Mouse (Mus musculus): ENCODE data around the gene Fam19a5. TPM values are rescaled to one million over a fixed set of nuclear protein-coding genes. Genes with fewer than 3 reads are reported as not detected.

Gene Fam19a5
- polyA plus RNA-seq, 1 experiment from 2014 or later: 30.1 TPM

- no peaks in the 10 kb centered on the region for H3K27me3 ChIP-seq (replicated peaks)
- 95% methylated on average over 4 of the region's 4 CpGs for WGBS
- no peak for ATAC-seq (ENCODE audit: low FRiP score)
- H3K27ac ChIP-seq (replicated peaks): no peak overlapping the region
- peaks cover 7% of the 10 kb centered on the region; the same call in 1 of the 2 replicates for H3K4me1 ChIP-seq
- H3K4me2 ChIP-seq: no peak overlapping the region
- H3K4me3 ChIP-seq (replicated peaks): no peak overlapping the region
- H3K36me3 ChIP-seq: no peaks in the 10 kb centered on the region
- no peak overlapping the region for H3K9ac ChIP-seq (replicated peaks)
- no peaks in the 10 kb centered on the region for H3K9me3 ChIP-seq (replicated peaks)
Observed at GRCm38 (mm10) chr15:87597766-87598165, 53.7 kb downstream of the Fam19a5 start.

- Histone ChIP-seq H3K27ac (replicated peaks) (no peak overlapping the region), H3K36me3 (no peaks in the 10 kb centered on the region), H3K9me3 (replicated peaks) (no peaks in the 10 kb centered on the region), H3K4me2 (no peak overlapping the region), H3K27me3 (replicated peaks) (no peaks in the 10 kb centered on the region), H3K4me1 (peaks cover 8% of the 10 kb centered on the region; the same call in 1 of the 2 replicates), H3K4me3 (replicated peaks) (no peak overlapping the region), H3K9ac (replicated peaks) (no peak overlapping the region)
- WGBS: 97% methylated on average over 4 of the region's 4 CpGs
- no peak for ATAC-seq (ENCODE audit: low FRiP score)
Observed at GRCm38 (mm10) chr15:87598636-87599035, 54.5 kb downstream of the Fam19a5 start.

DNA sequence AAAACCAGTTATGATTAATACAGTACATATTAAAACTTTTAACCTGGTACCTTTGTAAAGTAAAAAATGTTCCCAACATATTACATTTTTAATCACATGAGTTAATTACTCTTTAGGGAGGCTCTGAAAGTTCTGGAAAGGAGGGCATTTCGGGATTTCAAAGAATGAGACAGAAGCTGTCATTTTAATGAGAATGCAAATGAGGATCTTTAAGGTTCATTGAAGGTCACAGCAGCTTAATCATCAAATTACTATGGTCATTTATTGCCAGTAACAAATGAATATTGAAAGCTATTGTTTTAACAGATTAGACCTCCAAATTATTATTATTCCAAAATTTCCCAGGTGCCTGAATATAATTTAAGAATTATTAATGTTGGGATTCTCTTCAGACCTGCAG is 59.2 kb downstream of the Fam19a5 start:
- WGBS: 28% methylated on average over 1 of the region's 1 CpGs

DNA sequence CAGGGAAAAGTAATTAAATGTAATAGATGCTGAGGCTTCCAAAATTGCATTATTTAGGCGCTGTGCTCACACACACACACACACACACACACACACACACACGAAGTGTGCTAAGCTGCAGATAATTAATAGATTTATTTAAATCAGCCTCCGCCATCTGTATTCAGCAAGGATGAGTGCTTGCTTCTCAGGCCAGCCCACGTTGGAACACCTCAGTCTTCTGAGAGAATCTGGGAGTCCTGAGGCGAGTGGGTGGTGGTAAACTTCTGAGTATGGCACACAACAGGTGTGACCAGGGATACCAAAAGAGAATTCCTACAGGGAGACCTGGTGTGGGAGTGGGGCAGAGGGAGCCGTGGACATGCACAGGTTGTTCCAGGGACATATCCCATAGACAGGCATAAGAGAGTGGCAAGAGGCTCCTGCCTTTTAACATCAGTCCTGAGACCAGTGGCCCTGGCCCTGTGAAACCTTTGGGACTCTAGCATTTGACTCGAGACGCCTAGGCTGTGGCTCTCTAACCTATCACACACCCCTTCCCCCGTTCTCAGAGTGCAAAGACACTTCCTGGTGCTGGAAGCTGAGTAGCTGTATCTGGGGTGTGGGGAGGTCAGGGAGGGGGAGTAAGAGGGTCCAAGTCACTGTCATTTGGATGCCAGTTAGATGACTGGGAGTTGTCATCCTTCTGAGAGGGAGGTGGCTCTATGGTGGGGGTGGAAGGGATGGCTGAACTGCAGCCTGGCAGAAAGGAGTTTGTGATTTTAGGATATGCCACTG is 61.6 kb downstream of the Fam19a5 start:
- Histone ChIP-seq H3K36me3 (no peaks in the 10 kb centered on the region), H3K27me3 (replicated peaks) (no peaks in the 10 kb centered on the region), H3K4me1 (peaks cover 42% of the 10 kb centered on the region), H3K4me3 (replicated peaks) (no peak overlapping the region), H3K9ac (replicated peaks) (no peak overlapping the region), H3K9me3 (replicated peaks) (no peaks in the 10 kb centered on the region), H3K4me2 (no peak overlapping the region), H3K27ac (replicated peaks) (no peak overlapping the region)
- WGBS: 54% methylated on average over 9 of the region's 9 CpGs
- peak; percentile 35; the same call in 1 of the 2 replicates for ATAC-seq (ENCODE audit: low FRiP score)

More for the DNA sequence above, 59.2 kb downstream of the Fam19a5 start:
- Histone ChIP-seq H3K27me3 (replicated peaks) (no peaks in the 10 kb centered on the region), H3K4me1 (peaks cover 35% of the 10 kb centered on the region), H3K9me3 (replicated peaks) (no peaks in the 10 kb centered on the region), H3K4me3 (replicated peaks) (no peak overlapping the region), H3K36me3 (no peaks in the 10 kb centered on the region), H3K4me2 (no peak overlapping the region), H3K27ac (replicated peaks) (no peak overlapping the region), H3K9ac (replicated peaks) (no peak overlapping the region)
- ATAC-seq (ENCODE audit: low FRiP score): no peak

DNA sequence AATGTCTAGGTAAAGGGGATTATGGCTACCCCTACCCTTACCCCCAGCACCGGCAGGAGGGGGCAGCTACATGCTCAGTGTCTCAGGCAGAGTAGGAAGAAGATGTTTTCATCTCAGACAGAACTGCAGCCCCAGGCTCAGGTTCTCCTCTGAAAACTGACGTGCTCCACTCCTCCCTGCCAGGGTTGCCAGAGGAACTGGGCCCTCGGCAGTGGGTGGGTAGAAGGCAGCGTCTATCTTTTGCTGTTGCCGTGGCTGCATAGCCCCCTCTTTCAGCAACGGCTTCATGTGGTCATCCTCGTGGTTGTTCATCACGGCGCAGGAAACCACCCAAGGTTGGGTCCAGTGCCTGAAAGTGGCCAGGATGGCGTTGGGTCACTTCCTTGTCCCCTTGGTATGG is 62.6 kb downstream of the Fam19a5 start:
- no peak overlapping the region for H3K27ac ChIP-seq (replicated peaks)
- H3K4me1 ChIP-seq: peaks cover 42% of the 10 kb centered on the region
- no peak for ATAC-seq (ENCODE audit: low FRiP score)
- no peak overlapping the region for H3K9ac ChIP-seq (replicated peaks)
- H3K4me3 ChIP-seq (replicated peaks): no peak overlapping the region
- H3K4me2 ChIP-seq: no peak overlapping the region
- 87% methylated on average over 10 of the region's 10 CpGs for WGBS
- no peaks in the 10 kb centered on the region for H3K36me3 ChIP-seq
- no peaks in the 10 kb centered on the region for H3K9me3 ChIP-seq (replicated peaks)
- H3K27me3 ChIP-seq (replicated peaks): no peaks in the 10 kb centered on the region

DNA sequence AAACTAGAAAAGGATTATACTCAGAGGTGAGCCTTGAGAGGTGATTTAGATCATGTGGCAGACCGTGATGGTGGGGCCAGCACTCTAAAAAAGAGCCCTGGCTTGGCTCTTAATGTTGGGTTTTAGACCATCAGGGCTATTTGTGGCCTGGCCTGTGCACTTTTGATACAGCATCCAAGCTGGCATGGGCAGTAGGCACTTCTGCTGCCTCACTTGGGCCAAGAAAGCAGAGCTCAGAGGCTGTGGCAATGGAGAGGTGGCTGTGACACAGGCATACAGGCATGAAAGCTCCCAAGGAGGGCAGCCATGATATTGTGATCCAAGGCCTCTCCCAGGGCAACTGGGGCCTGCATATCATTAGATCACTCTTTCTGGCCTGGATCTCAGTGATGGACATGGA is 65.1 kb downstream of the Fam19a5 start:
- Histone ChIP-seq H3K27ac (replicated peaks) (no peak overlapping the region), H3K9me3 (replicated peaks) (no peaks in the 10 kb centered on the region), H3K36me3 (no peaks in the 10 kb centered on the region), H3K4me1 (peaks cover 35% of the 10 kb centered on the region), H3K4me3 (replicated peaks) (no peak overlapping the region), H3K4me2 (no peak overlapping the region), H3K9ac (replicated peaks) (no peak overlapping the region), H3K27me3 (replicated peaks) (no peaks in the 10 kb centered on the region)
- 76% methylated on average over 1 of the region's 1 CpGs for WGBS
- no peak for ATAC-seq (ENCODE audit: low FRiP score)

DNA sequence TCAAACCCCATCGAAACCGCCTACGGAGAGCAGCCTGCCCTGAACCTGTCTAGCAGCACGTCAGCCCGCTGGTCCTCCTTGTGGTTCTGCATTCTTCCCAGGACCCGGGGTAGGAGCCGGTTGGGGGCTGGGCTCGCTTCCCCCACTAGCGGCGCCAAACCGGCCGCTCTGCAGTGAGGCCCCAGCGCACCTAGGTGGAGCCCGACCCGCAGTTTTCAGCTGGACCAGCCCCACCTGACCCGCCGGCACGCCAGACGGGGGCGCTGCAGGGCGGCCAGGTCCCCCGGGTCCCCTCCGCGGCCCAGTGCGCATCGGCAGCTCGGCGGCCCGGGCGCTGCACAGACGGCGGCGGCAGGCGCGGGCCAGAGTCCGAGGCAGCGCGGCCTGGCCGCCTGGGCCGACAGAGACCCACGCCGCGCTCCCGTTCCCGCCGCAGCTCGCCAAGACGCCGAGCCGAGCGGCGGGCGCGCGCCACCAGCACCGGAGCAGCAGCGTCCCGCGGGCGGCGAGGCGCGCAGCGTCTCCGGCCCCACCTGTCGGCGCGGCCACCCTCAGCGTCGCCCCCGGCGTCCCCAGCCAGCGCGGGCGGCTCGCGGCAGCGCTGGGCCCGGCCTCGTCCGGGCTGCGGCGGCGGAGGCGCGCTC is 80.0 kb downstream of the Fam19a5 start:
- H3K27ac ChIP-seq (replicated peaks): peak overlapping the region; percentile 83
- ATAC-seq (ENCODE audit: low FRiP score): peak; percentile 90

DNA sequence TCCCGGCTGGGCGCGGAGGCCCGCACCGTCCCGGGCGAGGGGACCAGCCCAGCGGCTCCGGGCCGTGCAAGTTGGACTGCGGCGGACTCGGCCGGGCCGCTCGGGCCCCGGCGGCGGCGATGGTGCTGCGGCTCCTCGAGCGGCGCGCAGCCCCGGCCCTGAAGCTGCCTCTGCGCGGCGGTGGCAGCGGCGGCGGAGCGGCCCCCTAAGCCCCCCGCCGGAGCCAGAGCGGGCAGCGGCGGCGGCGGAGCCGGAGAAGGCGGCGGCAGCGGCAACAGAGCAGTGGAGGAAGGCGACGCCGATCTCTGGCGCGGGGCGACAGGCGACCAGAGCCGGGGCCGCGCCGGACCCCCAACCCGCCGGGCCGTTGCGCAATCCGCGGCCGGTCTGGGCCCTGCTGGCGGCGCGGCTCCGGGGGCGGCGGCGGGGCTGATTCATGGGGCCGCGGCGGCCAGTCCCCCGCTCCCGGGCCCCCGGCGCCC is 80.6 kb downstream of the Fam19a5 start:
- no peaks in the 10 kb centered on the region for H3K36me3 ChIP-seq
- peaks cover 50% of the 10 kb centered on the region for H3K4me1 ChIP-seq
- peak overlapping the region; percentile 94 for H3K9ac ChIP-seq (replicated peaks)
- H3K4me3 ChIP-seq (replicated peaks): peak overlapping the region; percentile 67
- peak overlapping the region; percentile 83 for H3K27ac ChIP-seq (replicated peaks)
- H3K27me3 ChIP-seq (replicated peaks): no peaks in the 10 kb centered on the region
- peak overlapping the region; percentile 73 for H3K4me2 ChIP-seq
- no peaks in the 10 kb centered on the region for H3K9me3 ChIP-seq (replicated peaks)
- 1% methylated on average over 31 of the region's 76 CpGs for WGBS
- ATAC-seq (ENCODE audit: low FRiP score): peak; percentile 50

More for the DNA sequence above, 80.0 kb downstream of the Fam19a5 start:
- under 1% methylated on average over 73 of the region's 86 CpGs for WGBS
- Histone ChIP-seq H3K4me1 (peaks cover 50% of the 10 kb centered on the region), H3K4me2 (peak overlapping the region; percentile 73), H3K9ac (replicated peaks) (peak overlapping the region; percentile 94), H3K27me3 (replicated peaks) (no peaks in the 10 kb centered on the region), H3K4me3 (replicated peaks) (peak overlapping the region; percentile 67), H3K36me3 (no peaks in the 10 kb centered on the region), H3K9me3 (replicated peaks) (no peaks in the 10 kb centered on the region)

- Histone ChIP-seq H3K9me3 (replicated peaks) (no peaks in the 10 kb centered on the region), H3K4me2 (peak overlapping the region; percentile 73), H3K4me3 (replicated peaks) (peak overlapping the region; percentile 67), H3K36me3 (no peaks in the 10 kb centered on the region), H3K27me3 (replicated peaks) (no peaks in the 10 kb centered on the region), H3K9ac (replicated peaks) (peak overlapping the region; percentile 94), H3K27ac (replicated peaks) (peak overlapping the region; percentile 83), H3K4me1 (peaks cover 51% of the 10 kb centered on the region)
- under 1% methylated on average over 52 of the region's 68 CpGs for WGBS
- peak; percentile 86 for ATAC-seq (ENCODE audit: low FRiP score)
Observed at GRCm38 (mm10) chr15:87625236-87626023, 81.3 kb downstream of the Fam19a5 start.

DNA sequence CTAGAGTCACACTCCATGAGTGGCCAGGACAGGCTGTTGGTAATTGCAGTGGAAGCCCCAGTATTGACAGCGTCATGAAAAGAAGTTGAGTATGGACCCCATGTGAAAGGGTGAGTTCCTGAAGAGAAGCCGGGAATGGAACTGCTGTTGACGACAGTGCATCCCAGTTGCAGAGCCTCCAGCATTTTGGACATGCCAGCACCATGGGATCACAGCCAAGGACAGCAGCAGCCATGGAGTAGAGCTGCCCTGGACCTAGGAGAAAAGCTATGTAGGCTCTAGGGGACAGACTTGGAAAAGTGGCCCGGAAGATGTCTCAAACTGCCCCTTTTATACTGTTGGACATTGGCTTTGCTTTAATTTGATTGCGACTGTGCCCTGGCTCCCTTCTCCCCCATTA is 91.2 kb downstream of the Fam19a5 start:
- H3K4me3 ChIP-seq (replicated peaks): no peak overlapping the region
- peaks cover 24% of the 10 kb centered on the region for H3K4me1 ChIP-seq
- H3K4me2 ChIP-seq: no peak overlapping the region
- WGBS: 91% methylated on average over 5 of the region's 5 CpGs
- no peaks in the 10 kb centered on the region for H3K9me3 ChIP-seq (replicated peaks)
- no peak overlapping the region for H3K27ac ChIP-seq (replicated peaks)
- H3K9ac ChIP-seq (replicated peaks): no peak overlapping the region
- no peaks in the 10 kb centered on the region for H3K27me3 ChIP-seq (replicated peaks)
- no peaks in the 10 kb centered on the region for H3K36me3 ChIP-seq
- ATAC-seq (ENCODE audit: low FRiP score): no peak

DNA sequence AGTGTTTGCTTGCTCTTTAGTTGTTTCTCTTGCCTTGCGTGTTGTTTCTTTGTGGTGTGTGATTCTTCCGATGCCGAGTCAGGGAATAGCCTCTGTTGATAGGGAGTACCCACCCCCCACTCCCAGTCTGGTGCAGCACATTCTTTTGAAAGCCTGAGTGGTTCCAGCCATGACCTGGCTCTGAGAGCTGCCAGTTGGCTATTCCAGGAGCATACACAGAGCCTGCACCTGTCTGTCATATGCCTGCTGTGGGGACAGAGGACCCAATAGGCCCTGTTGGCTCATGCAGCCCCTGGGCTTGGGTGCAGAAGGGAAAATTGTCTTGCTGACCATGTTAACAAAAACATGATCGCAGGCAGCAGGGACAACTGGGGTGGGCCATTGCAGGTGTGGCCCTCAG is 92.3 kb downstream of the Fam19a5 start:
- no peak overlapping the region for H3K9ac ChIP-seq (replicated peaks)
- WGBS: 83% methylated on average over 4 of the region's 4 CpGs
- H3K27ac ChIP-seq (replicated peaks): no peak overlapping the region

More for the DNA sequence above, 92.3 kb downstream of the Fam19a5 start:
- Histone ChIP-seq H3K4me3 (replicated peaks) (no peak overlapping the region), H3K27me3 (replicated peaks) (no peaks in the 10 kb centered on the region), H3K4me1 (peaks cover 17% of the 10 kb centered on the region; the same call in 1 of the 2 replicates), H3K4me2 (no peak overlapping the region), H3K9me3 (replicated peaks) (no peaks in the 10 kb centered on the region), H3K36me3 (no peaks in the 10 kb centered on the region)
- no peak for ATAC-seq (ENCODE audit: low FRiP score)

Data from neural tube, embryonic 15.5 days (tissue).